Mouse (Mus musculus) left cerebral cortex, postnatal 14 days (tissue): ENCODE data around the gene Ssxb6. TPM values are rescaled to one million over a fixed set of nuclear protein-coding genes. Genes with fewer than 3 reads are reported as not detected.
"Not testable (repeated sequence)": the region's sequence is repeated elsewhere in the genome, so short reads cannot be mapped to it uniquely, and the experiment has no call there.

ENCODE experiments used
- DNase-seq, 2 experiments: peaks; one replicate each; pipeline ENCODE4 v3.0.0; 2021 to 2022; ENCODE audit warnings: low spot score in 2 of 2, mixed read lengths in 1 of 2
- intact Hi-C: fragments of 180-260 bp; cut with DNase I; formaldehyde crosslinking; loops from one replicate; pipeline ENCODE4 v1.15.1; 2025
- long read RNA-seq, 2 experiments: library from polyadenylated mRNA; stranded (forward); transcript quantifications; one replicate each; pipeline ENCODE4 v2.0.0; 2021
- total RNA-seq, 2 experiments: library from RNA; stranded (reverse); gene quantifications; 2 replicates each; pipeline ENCODE4 v1.2.3; 2021

Ssxb6 gene
- not detected for total RNA-seq
- long read RNA-seq, experiment 1 = 0 reads
- long read RNA-seq, experiment 2 = 0 reads

- DNase-seq, intact Hi-C loops: not testable (repeated sequence)
Measured at GRCm38 (mm10) chrX:8548155-8548554, at the start of gene Ssxb6. Gene Ssxb6, minus strand, starts transcription at chrX:8548255.

- intact Hi-C loops, DNase-seq: not testable (repeated sequence)
Measured at GRCm38 (mm10) chrX:8591716-8592115, 43.7 kb upstream of the Ssxb6 start, which contains the start of gene Ssxb3. Gene Ssxb3, minus strand, starts transcription at chrX:8591816.

- no peak for DNase-seq
- intact Hi-C loops = no loop called here
Measured at GRCm38 (mm10) chrX:8524854-8525253, 23.2 kb downstream of the Ssxb6 start, which contains the start of gene Gm14459. Gene Gm14459, minus strand, starts transcription at chrX:8524954.

Other genes starting within 250 kb of the Ssxb6 start
- not detected for gene Ssxb10, start 220.8 kb downstream of the Ssxb6 start, total RNA-seq
- not detected for gene Ssxb9, start 181.3 kb downstream of the Ssxb6 start, total RNA-seq
- gene Ssxb1, start 134.9 kb downstream of the Ssxb6 start, total RNA-seq = not detected
- gene Ssxb2, start 86.5 kb downstream of the Ssxb6 start, total RNA-seq = not detected
- not detected for gene Gm14459, start 23.3 kb downstream of the Ssxb6 start, total RNA-seq
- gene Ssxb3, start 43.6 kb upstream of the Ssxb6 start, total RNA-seq = not detected
- gene Ssxb8, start 142.6 kb upstream of the Ssxb6 start, total RNA-seq = not detected
- gene Ssx9, start 200.2 kb upstream of the Ssxb6 start, total RNA-seq = not detected